Mouse (Mus musculus): ENCODE data around the gene Cnnm2.

GRCm38 (mm10) chr19:46877886-46878285, 116.5 kb downstream of the Cnnm2 start:
- TF ChIP-seq CTCF (IDR thresholded peaks at IDR 0.05) (no peak), EP300 (IDR thresholded peaks at IDR 0.05) (no peak)
